Mouse (Mus musculus) heart, adult 8-10 months (tissue): ENCODE data around the gene Crip1. TPM values are rescaled to one million over a fixed set of nuclear protein-coding genes. Genes with fewer than 3 reads are reported as not detected.

Source experiments
- DNase-seq: peaks from one replicate; pipeline ENCODE4 v3.0.0; 2022; ENCODE audit warnings: low spot score
- total RNA-seq, 4 experiments: library from RNA; stranded (reverse); gene quantifications; 2 replicates each; pipeline ENCODE4 v1.2.4; 2022

Crip1 gene
- total RNA-seq: 100 to 1,000 TPM; 154 to 215 (median 169) TPM

DNA sequence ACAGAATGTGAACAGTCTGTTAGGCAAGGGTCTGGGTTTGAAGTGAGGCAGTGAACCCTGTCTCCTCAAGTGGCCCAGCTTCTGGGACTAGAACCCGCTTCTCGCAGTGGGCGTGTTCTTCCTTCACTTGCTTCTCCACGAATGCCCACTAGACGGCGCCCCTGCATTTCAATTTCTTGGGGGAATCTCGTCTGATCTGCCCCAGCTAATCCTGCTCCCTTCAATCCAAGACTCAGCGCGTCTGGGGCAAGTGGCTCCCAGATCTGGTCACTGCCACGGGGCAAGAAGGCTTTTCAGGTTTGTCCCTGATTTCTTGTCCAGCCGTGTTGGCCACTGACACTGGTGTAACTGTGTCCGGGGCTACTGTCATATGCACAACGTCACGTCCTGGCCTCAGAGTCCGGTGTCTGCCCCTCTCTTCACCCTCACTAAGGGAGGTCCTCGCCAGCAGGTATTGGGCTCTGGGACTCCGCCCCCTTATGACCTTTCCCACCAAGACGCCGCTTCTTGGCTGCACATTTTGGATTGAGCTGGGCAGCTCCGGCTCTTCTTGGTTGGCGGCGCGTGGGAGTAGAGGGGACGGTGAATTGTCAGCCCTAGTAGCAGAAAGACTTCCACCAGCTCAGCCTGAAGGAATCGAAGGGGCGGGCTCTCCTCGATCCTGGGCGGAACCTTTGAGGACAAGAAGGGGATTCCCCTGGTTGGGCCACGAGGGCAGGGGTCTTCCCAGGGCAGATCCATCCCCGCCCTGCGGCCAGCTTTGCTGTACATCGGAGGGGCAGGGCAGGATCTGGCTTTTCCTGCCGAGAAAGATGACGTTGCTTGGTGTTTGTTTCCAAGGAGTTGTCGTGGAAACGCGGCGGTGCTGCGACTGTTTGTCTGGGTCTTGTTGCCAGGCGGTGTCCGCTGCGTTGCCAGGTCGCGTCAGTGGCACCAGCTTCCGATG lies at the start of gene Crip1:
Gene Crip1 (plus strand): TSS at position 205 of the 946 bp plus-strand sequence.
- peak; percentile 93 for DNase-seq

DNA sequence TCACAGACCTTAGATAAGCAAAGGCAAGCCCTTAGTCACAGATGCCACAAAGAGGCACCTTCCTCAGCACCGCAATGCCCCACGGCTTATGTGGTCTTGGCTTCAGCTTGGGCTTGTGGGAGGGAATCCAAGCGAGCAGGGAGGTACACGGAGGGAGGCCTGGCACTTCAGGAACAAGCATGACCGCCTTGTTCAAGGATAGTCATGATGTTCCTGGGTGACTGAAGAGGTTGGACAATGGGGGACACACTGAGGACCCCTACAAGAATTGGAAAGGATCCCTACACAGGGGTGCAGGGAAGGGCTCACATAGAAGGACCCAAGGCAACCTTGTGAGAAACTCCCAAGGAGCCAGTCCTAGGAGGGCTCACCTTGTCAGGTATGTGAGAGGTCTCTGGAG lies 49.1 kb upstream of the Crip1 start:
- no peak for DNase-seq

DNA sequence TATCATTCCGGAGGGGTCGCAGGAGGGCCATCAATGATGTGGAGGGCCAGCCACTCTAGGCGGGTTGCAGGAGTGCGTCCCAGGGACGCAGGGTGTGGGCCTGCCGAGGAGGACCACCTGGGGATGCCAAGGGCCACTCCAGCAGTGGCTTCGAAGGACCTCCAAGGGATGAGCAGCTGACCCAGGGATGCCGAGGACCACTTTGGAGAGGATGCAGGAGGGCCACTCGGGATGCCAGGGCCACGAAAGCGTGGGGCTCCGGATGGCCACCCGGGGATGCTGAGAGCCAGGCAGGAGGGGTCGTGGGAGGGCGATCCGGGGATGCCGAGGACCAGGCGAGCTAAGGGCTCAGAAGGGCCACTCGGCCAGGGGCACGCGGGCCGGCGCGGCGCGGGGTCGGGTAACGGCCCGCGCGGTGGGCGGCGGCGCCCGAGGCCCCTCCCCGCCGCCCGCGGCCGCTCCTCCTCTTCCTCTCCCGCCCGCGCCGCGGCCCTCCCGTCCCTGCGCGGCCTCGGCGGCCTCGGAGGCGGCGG lies 48.3 kb upstream of the Crip1 start, which contains the start of gene Mta1:
Gene Mta1 (plus strand): TSS at position 530 of the 533 bp plus-strand sequence.
- no peak for DNase-seq

DNA sequence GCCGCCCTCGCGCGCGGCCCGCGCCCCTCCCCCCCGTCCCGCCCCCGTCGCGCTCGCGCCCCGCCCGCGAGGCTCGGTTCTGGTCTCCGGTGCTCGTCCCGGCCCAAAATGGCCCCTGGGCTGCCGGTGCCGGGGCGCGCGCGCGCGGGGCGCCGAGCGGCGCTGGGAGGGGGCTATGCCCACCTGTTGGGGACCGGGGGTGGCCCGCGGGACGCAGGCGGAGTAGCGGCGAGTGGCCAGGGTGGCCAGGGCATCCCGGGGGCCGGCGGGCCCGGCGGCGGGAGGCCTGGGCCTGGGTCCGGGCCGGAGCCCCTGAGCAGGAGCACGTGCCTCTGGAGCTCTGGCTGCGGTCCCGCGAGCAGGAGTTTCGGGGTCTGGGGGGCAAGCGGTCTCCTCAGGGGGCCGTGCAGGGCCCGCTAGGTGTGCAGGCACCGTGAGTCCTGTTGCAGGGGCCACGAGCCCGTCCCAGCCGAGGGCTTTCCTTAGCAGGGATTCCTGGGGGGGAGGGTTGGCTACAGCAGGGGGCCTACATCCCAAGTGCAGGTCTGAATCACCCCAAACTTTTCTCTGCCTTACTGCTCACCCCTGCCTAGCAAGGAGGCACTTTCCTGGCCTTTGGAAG lies 47.5 kb upstream of the Crip1 start:
- no peak for DNase-seq

- DNase-seq: no peak
These were observed 46.5 kb upstream of the Crip1 start for GRCm38 (mm10) chr12:113099470-113100237.

DNA sequence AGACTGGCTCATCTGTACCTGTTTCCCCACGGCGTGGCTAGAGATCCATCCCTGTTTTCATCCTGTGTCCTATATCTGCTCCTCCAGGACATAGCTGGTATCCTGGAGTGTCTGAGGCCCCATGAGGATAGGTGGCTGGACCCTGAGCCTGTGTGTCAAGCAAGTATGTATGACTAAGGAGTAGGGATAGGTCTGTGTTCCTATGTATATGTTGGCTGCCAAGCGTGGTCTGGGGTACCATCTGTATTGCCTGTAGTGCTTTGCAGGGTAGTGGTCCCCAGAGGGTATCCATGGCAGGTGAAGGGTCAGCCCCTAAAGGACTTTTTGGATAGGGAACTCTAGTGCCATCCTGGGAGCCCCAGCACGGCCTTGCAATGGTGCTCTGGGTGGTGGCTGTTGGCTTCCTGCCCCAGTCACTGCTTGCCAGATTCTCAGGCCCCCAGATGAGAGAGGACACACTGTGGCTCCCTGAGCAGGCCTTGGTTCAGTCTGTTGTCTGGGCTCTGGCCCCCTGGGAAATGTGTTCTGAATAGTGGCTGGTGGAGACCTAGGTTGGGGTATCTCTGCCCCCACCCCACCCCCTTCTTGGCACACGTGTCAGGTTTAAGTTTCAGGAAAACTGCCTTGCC lies 45.6 kb upstream of the Crip1 start:
- DNase-seq: peak; percentile 53

DNA sequence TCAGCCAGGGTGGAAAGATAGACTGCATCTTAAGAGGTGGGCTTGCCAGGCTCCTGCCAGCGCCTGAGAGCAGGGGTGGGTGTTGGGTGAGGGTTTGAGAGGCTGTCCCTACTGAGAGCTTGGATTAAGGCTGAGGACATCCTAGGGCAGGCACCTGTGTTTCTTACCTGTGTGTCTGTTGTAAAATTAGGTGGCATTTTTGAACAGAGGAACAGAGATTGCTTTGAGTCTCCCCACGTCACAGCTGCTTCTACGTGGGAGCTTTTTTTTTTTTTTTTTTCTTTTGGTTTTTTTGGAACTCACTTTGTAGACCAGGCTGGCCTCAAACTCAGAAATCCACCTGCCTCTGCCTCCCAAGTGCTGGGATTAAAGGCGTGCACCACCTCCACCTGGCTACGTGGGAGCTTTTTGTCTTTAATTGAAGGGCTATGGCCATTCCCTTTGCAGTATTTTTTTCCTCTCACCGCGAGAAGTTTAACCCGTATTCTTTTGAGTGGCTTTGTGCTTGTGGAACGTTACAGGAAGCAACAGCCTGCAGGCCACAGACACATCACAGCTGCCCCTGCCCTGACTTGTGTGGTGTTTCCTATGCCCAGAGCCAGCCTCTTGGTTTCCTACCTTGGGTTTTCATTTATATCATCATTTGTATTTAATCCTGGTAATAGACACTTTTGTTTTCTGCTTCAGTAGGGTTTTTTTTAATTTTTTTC lies 44.7 kb upstream of the Crip1 start:
- no peak for DNase-seq

DNA sequence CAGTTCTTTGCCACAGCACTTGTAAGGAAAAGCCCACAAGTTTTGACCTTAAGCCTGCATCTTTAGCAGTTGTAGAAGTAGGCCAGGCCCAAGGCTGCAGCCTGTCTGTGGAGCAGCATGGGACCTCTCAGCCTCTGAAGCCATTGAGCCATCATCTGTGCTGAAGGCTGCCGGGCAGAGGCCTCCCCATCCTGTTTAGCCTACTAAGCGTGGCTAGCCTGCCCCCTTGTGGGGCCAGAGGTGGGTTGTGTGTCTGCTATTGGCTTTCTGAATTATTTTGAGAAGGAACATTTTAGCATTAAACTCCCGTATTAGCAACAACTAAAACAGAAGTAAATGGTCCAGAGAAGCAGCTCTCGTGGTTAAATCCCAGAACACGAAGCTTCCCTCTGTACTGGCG lies 43.7 kb upstream of the Crip1 start:
- DNase-seq: peak; percentile 40

GRCm38 (mm10) chr12:113103846-113104451 lies 42.2 kb upstream of the Crip1 start:
- DNase-seq: no peak

DNA sequence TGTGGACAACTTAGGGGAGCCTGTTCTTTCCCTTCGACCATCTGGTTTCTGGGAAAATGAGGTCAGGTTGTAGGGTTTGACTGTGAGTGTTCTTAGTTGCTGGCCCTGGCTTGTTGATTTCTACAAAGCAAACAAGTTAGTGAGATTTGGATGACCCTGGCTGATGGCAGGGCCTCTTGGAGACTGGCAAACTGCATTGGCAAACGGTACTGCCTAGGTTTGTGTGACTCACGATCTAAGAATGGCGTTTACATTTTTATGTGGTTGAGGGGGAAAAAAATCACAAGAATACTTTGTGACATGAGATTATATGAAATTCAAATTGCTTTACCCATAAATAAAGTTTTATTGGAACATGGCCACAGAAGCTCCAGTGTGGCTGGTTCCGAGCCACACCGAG lies 39.7 kb upstream of the Crip1 start:
- no peak for DNase-seq

DNA sequence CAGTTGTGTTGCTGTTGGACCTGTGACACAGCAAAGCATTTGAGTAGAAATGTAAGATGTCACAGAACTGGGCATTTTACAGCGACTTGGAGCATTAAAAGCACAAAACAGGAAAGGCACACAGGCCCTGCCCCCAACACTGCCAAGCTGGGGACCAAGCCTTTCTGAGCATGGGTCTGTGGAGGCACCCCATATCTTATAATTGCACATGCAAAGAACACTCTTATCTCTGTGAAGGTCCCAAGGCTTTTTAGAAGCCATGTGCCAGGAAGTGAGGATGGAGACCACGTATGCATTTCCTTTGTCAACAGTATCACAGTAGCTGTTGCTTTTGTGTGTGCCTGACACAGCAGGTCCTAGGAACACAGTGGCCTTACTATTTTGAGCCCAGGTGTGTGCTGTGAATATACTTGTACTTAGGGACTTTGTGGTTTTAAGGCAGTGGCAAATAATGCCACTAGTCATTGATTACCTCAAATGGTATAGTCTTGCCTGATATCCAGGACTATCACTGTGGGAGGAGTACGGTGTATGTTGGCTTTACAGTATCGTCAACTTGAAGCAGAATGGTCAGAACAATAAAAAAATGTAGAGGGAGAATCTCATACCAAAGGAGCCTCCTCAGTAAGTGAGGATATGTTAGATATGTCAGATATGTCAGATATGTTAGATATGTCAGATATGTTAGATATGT lies 38.5 kb upstream of the Crip1 start:
- DNase-seq: no peak

DNA sequence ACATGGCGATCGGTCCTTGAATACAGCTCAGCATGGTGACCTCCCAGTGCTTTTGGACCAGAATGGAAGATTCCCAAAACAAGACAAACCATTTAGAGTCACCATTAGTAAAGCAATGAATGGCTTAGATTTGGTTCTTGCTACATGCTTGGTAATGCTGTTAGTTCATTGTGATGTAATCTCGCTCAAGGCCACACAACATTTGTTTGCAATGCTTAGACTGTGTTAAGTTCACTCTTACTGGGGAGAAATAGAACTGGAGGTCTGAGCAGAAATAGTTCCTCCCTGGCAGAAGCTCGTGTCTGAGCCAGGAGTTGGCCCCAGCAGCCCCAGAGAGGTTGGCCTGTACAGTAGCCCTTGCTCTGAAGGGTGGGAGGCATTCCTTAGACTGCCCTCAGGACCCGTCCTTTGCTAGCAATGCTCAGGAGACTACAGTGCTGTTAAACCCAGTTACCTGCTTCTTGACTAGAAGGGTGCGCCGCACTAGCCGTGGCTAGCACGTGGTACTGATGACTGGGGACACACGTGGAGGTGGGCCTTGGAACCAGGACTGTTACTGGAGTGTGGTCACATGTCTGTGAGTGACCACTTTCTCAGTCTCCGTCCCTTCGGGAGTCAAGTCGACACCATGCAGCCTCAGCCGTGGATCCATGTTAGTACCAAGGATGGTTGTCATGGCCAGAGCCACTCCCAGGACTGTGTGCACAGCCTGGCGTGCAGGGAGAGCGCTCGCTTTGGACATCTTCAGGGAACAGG lies 37.4 kb upstream of the Crip1 start:
- DNase-seq: no peak

- no peak for DNase-seq
These were observed 36.3 kb upstream of the Crip1 start for GRCm38 (mm10) chr12:113109801-113110200.

DNA sequence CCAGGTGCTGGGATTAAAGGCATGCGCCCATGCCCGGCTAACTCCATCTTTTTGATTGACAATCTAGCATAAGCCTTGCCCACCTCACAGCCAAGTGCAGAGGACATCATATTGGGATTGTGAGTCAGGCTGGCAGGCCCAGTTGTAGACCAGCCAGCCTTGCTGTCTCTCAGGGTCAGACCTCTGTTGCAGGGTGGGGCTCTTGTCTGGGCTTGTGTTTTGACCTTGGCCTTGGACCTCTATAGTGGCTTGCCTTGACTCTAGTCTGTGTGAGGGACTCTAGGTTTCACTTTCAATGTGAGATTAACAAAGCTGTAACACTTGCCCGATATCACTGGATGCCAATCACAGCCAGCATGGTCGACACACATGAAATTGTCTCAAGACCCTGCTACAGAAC lies 32.0 kb upstream of the Crip1 start:
- DNase-seq: no peak

- DNase-seq: no peak
These were observed 31.1 kb upstream of the Crip1 start for GRCm38 (mm10) chr12:113114856-113115538.

- peak; percentile 90 for DNase-seq
These were observed 26.4 kb upstream of the Crip1 start for GRCm38 (mm10) chr12:113119516-113120410.

- DNase-seq: no peak
These were observed 21.4 kb upstream of the Crip1 start for GRCm38 (mm10) chr12:113124726-113125125.
